Mouse (Mus musculus): ENCODE measurements around the gene Lhfpl2.
A peak's percentile ranks its signal among the peaks of the same experiment; 100 is the strongest.

The Lhfpl2 gene

GRCm38 (mm10) chr13:94140446-94140845 is 82.8 kb downstream of the Lhfpl2 start:
- no peak for DNase-seq (ENCODE audit: low spot score in 2 of 2)

- no peak for DNase-seq (ENCODE audit: low spot score in 2 of 2)
These were observed 85.6 kb downstream of the Lhfpl2 start for GRCm38 (mm10) chr13:94143063-94143652.

- no peak for DNase-seq (ENCODE audit: low spot score in 2 of 2)
These were observed 86.9 kb downstream of the Lhfpl2 start for GRCm38 (mm10) chr13:94144451-94144850.

GRCm38 (mm10) chr13:94147257-94147656 is 89.7 kb downstream of the Lhfpl2 start:
- no peak for DNase-seq (ENCODE audit: low spot score in 2 of 2)

- DNase-seq (ENCODE audit: low spot score in 2 of 2), result no peak
These were observed 91.4 kb downstream of the Lhfpl2 start for GRCm38 (mm10) chr13:94149006-94149405.

- no peak for DNase-seq (ENCODE audit: low spot score in 2 of 2)
These were observed 92.2 kb downstream of the Lhfpl2 start for GRCm38 (mm10) chr13:94149781-94150180.

- no peak for DNase-seq (ENCODE audit: low spot score in 2 of 2)
These were observed 93.7 kb downstream of the Lhfpl2 start for GRCm38 (mm10) chr13:94151308-94151707.

GRCm38 (mm10) chr13:94152836-94153235 is 95.2 kb downstream of the Lhfpl2 start:
- DNase-seq (ENCODE audit: low spot score in 2 of 2), result no peak

- DNase-seq (ENCODE audit: low spot score in 2 of 2), result no peak
These were observed 96.1 kb downstream of the Lhfpl2 start for GRCm38 (mm10) chr13:94153658-94154057.

GRCm38 (mm10) chr13:94154512-94155296 is 97.1 kb downstream of the Lhfpl2 start:
- no peak for DNase-seq (ENCODE audit: low spot score in 2 of 2)

- no peak for DNase-seq (ENCODE audit: low spot score in 2 of 2)
These were observed 98.2 kb downstream of the Lhfpl2 start for GRCm38 (mm10) chr13:94155657-94156429.

- DNase-seq (ENCODE audit: low spot score in 2 of 2), result no peak
These were observed 101.4 kb downstream of the Lhfpl2 start for GRCm38 (mm10) chr13:94158864-94159477.

- no peak for DNase-seq (ENCODE audit: low spot score in 2 of 2)
These were observed 102.1 kb downstream of the Lhfpl2 start for GRCm38 (mm10) chr13:94159478-94160220.

- no peak for DNase-seq (ENCODE audit: low spot score in 2 of 2)
These were observed 106.9 kb downstream of the Lhfpl2 start for GRCm38 (mm10) chr13:94164501-94164900.

- no peak for DNase-seq (ENCODE audit: low spot score in 2 of 2)
These were observed 110.7 kb downstream of the Lhfpl2 start for GRCm38 (mm10) chr13:94168319-94168718.

GRCm38 (mm10) chr13:94169325-94169916 is 111.8 kb downstream of the Lhfpl2 start:
- no peak for DNase-seq (ENCODE audit: low spot score in 2 of 2)

- no peak for DNase-seq (ENCODE audit: low spot score in 2 of 2)
These were observed 114.0 kb downstream of the Lhfpl2 start for GRCm38 (mm10) chr13:94171612-94172011.

GRCm38 (mm10) chr13:94172533-94173310 is 115.1 kb downstream of the Lhfpl2 start:
- no peak for DNase-seq (ENCODE audit: low spot score in 2 of 2)

- DNase-seq (ENCODE audit: low spot score in 2 of 2), result peak; percentile 49 to 73
These were observed 116.3 kb downstream of the Lhfpl2 start for GRCm38 (mm10) chr13:94173633-94174576.

All from spleen, postnatal 4 days (tissue).